Mouse (Mus musculus) gastrocnemius, postnatal 10 days (tissue): ENCODE results near the gene Alppl2. TPM values are rescaled to one million over a fixed set of nuclear protein-coding genes. Genes with fewer than 3 reads are reported as not detected.

Experiments
- DNase-seq: peaks from one replicate; pipeline ENCODE4 v3.0.0; 2021; ENCODE audit warnings: mixed read lengths
- long read RNA-seq, 2 experiments: library from polyadenylated mRNA; stranded (forward); transcript quantifications; one replicate each; pipeline ENCODE4 v2.0.0; 2021
- total RNA-seq, 2 experiments: library from RNA; stranded (reverse); gene quantifications; 2 replicates each; pipeline ENCODE4 v1.2.3; 2021

The Alppl2 gene
- not detected for total RNA-seq
- long read RNA-seq, experiment 1, result 0 reads
- long read RNA-seq, experiment 2, result 0 reads

DNA sequence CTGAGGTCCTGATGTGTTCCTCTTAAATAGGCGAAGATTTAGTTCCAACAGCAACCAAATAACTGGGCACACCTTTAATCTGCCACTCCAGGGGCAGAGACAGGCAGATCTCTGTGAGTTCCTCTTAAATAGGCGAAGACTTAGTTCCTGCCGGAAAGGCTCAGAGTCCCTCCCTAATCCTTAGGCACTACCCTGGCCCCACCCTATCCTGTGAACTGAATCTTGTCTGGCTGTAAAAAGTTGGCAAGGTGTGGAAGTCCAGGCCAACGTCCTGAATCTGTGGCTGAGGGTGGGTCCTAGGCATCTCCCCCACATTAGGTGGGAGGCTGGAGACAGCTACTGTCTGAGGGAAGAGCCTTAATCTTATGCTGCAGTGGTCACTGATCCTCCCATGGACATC lies at the start of gene Alppl2:
Alppl2 (minus strand) TSS at position 101 of the 400 bp plus-strand sequence.
- DNase-seq, result no peak

DNA sequence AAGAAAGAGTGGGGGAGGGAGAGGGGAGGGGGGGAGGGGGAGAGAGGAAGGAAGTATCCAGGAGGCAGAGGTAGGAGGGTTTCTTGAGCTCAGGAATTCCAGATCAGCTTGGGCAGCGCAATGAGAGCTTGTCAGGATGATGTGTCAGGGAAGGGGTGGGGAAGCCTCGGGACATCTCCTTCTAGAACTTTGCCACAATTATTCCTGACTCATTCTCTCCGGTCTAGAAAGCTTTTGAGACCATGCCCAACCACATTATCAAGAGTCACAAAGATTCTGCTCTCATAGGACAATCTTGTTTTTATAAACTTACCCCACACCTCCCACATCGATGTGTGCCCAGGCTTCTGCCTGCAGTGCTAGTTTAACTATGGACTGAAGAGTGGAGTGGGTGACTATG lies 42.1 kb upstream of the Alppl2 start:
- DNase-seq, result no peak

DNA sequence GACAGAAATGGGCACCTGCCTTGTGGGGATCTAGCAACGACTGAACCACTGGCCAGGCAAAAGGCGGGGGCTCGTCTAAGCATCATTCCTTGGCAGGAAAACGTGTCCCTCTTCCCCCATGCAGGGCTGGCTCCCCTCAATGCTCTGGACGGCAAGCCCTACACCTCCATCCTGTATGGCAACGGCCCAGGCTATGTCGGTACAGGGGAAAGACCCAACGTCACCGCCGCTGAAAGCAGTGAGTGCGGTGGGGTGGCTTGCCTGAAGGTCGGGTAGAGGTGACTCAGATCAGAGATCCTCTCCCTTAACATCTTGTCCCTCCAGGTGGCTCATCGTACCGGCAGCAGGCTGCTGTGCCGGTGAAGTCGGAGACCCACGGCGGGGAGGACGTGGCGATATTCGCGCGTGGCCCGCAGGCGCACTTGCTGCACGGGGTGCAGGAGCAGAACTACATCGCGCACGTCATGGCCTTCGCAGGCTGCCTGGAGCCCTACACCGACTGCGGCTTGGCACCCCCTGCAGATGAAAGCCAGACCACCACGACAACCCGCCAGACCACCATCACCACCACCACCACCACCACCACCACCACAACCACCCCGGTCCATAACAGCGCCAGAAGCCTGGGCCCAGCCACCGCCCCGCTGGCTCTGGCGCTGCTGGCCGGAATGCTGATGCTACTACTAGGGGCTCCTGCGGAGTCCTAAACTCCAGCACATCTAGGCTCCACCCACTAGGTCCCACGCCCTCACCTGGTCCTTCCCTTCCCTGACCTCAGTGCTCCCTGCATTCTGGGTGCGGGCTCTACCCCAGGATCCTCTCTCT lies 37.7 kb upstream of the Alppl2 start:
- DNase-seq, result no peak

DNA sequence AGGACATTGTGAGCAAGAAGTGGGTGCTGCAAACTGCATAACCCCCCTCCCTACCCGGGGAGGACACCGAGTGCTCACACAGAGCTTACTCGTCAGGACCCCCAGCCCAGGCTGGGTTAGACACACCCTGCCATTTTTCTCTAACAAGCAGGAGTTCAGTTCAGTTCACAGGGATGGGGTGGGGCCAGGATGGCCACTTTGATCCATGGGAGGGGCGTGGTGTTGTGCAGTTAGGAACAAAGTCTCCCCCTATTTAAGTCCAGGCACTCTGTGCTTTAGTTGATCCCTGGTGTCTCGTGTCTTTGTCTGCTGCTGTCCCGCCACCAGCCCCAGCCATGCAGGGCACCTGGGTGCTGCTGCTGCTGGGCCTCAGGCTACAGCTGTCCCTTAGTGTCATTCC lies 34.9 kb upstream of the Alppl2 start, which contains the start of gene Akp3:
Akp3 (plus strand) TSS at position 301 of the 400 bp plus-strand sequence.
- no peak for DNase-seq

DNA sequence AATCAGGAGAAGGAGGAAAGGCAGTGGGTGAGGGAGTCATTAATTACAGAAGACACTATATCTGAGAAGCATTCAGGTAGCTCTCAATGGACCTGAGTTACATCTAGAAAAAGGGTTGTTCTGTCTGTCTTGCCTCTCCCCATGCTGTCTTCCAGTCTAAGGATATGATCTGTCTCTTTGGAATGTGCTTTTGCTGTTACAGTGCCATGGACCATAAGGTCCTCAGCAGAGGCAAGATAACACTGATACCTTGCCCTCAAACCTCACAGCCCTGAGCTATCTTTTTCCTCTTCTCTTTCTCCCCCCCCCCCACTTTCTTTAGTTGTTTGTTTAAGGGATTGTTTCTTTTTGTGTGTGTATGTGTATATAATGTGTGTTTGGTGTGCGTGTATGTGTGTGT lies 25.1 kb upstream of the Alppl2 start:
- no peak for DNase-seq

DNA sequence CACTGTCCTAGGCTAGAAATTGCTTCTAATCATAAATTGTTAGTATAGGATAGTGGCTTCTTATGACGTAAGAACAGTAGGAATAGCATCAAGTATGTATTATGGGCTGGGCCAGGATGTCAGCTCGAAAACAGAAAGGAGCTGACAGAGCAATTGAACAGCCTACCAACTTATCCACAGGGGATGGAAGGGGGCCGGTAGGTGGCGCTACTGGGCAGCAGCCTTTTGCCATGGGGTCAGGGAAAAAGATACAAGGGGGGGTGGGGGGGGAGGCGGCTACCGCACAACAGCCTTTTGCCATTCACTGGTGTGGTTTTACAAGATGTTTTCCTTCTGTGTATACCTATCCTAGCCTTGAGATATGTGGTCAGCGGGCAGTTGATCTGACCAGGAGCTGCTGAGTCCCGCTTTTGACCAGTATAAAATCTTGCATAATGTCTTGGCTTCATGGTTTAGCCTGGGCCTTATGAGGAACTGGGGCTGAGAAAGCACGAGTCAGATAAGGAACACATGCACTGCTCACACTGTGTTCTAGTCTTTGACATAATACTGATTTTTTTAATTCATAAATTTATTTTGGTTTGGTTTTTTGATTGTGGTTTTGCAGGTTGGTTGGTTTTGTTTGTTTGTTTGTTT lies 22.1 kb upstream of the Alppl2 start:
- peak; percentile 64 for DNase-seq

DNA sequence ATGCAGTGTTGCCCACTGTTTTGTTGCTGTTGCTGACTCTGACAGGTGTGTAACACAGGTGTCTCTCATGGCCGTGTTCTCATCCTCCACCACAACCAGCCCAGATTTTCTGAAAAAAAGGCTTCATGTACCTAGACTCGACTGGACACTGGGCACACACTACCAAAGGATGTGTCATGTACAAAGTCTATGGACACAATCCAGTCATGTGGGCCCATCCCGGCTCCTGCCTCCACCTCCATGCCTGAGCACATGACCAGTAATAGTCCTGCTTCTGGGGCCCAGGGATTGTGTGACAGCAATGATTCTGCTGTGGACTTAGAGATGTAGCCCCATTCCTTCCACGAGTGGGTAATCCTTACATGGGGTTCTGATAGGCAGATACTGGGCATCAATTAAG lies 18.8 kb upstream of the Alppl2 start:
- DNase-seq, result no peak

DNA sequence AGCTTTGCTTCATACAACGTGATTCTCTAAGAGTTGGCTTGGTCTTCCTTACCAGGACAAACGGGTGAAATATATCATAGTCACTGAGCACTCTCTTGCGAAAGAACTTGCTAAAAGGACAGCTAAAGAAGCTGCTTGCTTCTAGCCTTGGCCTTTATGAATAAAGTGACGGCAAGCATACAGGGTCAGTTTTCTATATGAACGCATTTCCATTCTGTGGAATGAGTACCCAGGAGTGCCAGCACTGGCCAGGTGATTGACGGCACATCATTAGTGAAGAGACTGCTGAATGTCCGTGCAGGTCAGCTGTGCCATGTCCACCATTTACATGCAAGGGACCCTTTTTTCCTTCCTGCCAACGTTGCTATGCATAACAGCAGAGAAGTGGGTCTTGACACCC lies 16.8 kb upstream of the Alppl2 start:
- DNase-seq, result no peak

DNA sequence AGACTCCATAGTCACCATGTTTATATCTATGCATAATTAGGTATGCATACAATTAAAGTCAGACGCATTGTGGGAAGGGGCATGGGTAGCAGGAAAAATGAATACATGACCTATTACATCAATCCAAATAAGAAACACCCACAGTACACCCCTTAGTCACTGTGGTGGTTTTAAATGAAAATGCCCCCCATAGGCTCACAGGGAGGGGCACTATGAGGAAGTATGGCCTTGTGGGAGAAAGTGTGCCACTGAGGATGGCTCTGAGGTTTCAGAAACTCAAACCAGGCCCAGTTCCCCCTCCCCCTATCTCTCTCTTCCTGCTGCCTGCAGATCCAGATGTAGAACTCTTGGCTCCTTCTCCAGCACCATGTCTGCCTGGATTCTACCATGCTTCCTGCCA lies 14.2 kb upstream of the Alppl2 start:
- DNase-seq, result no peak

DNA sequence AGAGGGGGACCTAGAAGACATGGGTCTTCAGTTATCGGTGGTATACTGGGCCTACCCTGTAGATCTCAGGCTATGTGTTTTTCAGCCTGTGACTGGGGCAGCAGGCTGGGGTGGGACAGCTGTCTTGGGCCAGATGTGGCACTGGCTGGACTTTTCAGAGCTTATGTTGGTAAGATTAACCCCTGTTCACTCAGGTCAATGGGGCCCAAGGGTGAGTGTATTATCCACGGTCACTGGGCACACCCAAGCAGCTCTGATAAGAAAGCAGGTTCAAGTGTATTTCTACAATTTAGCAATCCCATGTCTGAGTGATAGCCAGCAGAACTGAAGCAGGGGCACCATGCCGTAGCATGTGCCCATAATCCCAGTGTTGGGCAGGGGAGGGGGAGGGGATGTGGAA lies 12.4 kb upstream of the Alppl2 start:
- DNase-seq, result no peak

DNA sequence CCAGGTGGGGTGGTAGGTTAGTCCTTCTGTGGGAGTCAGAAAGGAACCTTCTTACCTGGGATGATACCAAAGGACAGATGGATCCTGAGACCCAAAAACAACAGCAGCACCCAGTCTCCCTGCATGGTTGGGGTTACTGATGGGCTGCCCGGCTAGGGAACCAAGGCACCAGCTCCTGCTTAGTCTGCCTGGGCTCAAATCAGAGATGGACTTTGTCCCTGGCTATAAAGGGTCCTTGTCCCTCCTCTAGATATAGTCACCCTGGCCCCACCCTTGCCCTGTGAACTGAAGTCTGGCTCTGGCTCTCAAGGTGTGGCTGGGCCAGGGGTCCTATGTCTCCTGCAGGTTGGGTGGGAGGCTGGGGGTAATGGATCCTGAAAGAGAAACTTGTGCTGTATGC lies 11.7 kb upstream of the Alppl2 start, which contains the start of gene Alpi:
Alpi (minus strand) TSS at position 196 of the 400 bp plus-strand sequence.
- DNase-seq, result no peak

DNA sequence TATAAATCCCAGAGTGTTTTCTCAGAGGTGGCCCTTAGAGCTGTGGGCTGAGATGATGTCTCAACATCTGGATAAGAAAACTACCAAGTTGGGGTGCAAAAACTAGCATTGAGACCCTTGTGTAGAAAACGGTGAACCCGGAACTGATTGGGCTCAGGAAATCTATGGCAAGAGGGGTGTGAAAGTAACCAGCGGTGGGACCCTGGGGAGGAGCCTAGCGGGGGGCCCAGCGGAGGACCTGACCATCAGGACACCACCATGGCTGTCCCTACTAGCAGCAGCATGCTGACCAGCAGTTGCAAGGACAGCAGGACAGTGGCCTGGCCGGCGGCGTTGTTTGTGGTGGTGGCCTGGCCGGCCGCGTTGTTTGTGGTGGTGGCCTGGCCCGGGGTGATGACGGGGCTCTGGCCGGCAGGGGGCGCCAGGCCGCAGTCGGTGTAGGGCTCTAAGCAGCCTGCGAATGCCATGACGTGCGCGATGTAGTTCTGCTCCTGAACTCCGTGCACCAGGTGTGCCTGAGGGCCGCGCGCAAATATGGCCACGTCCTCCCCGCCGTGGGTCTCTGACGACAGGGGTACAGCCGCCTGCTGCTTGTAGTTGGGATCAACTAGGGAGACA lies 8.7 kb upstream of the Alppl2 start:
- peak; percentile 82 for DNase-seq

DNA sequence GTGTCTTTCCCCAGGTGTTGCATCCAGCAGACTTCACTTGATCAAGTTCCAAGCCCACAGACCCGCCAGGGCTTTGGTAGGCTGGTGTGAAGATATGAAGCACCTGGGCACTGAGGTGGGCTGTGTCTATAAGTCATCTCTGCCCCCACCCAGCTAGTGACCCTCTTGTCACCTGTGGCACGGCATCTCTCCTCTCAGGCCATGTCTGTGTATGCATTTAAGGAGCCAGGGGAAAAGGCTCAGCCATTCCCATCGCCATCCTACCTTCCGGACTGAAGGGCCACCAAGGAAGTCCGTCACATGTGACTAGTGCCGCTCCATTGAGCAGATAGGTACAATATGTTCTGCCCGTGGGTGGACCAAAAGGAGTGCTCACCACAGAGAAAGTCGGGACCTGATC lies 5.9 kb upstream of the Alppl2 start:
- no peak for DNase-seq

DNA sequence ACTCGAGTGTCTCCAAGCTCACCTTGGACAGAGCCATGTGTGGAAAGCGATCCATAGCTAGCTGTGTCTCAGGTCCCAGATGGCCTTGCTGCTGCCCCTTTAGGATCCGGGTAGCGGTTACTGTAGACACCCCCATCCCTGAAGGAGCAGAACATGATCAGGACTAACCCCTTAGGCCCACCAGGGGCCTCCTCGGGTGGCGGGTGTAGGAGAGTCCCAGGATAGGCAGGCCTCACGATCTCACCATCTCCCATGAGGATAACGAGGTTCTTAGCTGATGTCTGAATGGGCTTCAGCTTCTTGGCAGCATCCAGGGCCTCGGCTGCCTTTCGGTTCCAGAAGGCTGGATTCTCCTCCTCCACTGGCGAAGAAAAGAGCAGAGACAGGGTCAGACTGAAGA lies 477 bp downstream of the Alppl2 start:
- no peak for DNase-seq

DNA sequence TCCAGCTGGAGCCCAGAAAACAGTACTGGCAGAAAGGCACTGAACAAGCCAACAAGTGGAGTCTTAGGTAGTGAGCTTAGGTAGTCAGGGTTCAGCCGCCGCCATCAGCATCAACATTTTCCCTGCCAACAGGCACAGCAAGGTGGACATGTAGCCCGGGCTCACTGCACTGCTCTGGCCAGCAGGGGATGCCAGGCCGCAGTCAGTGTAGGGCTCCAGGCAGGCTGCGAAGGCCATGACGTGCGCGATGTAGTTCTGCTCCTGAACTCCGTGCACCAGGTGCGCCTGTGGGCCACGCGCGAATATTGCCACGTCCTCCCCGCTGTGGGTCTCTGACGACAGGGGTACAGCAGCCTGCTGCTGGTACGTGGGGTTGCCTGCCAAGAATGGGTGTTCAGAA lies 2.8 kb downstream of the Alppl2 start:
- no peak for DNase-seq

DNA sequence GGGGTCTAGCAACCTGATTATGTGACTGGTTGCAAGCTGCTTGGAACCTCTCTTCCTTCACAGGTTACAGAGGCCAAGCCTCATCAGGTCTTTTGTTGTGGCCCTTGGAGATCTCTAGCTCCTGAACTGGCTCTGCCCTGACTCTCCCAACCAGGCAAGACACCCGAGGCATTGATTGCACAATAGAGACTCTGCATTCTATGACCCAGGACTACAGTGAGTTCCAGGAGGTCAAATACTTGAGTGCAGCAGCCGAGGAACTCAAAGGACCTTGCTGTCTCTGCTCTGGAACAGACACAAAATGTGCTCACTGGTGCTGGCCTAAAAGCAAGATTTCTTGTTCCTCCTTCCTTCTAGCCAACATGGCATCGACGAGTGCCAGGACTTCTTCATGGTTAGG lies 3.5 kb downstream of the Alppl2 start:
- DNase-seq, result no peak

DNA sequence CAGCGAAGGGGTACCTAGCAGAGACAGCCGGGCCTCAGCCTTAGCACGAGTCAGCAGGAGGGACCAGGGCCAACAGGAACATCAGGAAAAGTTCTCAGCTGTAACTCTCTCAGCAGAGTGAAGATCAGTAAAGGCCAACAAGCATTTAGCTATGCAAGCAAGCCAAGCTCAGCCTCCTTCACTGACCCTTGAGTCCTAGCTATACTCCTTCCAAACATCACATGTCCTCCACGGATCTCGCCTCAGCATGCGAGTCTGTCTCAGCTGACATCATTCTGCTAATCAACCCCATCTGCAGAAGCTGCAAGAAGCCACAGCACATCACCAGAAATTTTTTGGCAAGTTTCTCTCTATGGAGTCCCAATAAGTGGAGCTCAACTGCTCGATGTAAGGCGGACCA lies 16.0 kb downstream of the Alppl2 start:
- DNase-seq, result no peak

DNA sequence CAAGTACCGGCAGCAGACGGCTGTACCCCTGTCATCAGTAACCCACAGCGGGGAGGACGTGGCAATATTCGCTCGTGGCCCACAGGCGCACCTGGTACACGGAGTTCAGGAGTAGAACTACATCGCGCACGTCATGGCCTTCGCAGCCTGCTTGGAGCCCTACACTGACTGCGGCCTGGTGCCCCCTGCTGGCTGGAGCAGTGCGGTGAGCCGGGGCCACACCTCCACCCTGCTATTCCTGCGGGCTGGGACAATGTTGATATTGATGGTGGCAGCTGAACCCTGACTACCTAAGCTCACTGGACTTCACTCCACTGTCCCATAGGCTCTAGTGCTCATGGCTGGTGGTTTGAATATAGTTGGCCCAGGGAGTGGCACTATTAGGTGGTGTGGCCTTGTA lies 19.0 kb downstream of the Alppl2 start:
- DNase-seq, result peak; percentile 35

DNA sequence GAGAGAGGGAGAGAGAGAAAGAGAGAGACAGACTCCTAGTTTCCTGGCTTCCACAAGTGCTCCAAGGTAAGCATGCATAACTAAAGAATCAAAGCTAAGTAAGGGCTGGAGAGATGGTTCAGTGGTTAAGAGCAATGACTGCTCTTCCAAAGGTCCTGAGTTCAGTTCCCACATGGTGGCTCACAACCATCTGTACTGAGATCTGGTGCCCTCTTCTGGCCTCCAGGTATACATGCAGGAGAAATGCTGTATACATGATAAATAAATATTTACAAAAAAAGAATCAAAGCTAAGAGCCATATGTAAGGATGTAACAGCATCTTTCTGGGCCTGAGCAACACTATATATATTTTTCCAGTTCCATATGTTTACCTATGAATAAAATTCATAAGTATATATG lies 28.8 kb downstream of the Alppl2 start:
- no peak for DNase-seq

DNA sequence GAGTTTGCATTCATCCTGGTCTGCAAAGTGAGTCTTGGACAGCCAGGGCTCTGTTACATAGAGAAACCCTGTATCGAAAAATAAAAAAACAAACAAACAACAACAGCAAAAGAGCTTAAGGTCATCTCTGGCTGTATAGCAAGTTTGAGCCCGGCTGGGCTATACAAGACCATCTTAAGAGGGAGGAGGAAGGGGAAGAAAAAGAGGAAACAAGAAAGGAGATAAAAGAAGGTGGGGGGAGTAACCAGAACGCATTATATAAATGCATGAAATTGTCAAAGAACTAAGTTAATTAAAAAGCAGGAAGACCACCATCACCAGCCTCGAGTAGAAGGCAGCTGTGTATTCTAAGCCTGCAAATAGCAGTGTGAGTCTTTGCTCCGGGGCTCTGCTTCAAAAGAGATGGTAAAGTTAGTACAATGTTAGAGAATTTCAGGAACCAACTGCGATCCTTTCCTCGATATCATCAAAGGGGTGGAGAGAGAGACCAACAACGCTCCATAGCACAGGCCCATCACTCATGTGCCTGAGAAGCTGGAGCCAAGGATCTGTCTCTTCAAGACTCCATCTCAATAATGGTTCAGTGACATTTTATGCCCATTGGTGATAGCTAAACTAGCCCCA lies 30.6 kb downstream of the Alppl2 start:
- no peak for DNase-seq

DNA sequence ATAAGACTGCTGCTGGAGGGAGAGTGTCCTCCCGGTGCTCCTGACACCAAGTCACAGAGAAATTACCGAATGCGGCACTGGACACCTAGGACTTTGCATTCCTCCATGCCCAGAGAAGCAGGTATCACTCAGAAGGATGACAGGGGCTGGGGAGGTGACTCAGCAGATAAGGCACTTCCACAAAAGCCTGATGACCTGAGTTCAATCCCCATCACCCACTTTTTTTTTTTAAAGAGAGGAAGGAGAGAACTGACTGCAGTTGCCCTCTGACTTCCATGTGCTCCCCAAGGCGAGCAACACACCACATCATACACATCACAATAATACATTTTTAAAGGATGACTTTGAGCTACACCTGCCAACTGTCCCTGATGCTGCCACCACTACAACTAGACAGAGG lies 32.7 kb downstream of the Alppl2 start:
- no peak for DNase-seq

DNA sequence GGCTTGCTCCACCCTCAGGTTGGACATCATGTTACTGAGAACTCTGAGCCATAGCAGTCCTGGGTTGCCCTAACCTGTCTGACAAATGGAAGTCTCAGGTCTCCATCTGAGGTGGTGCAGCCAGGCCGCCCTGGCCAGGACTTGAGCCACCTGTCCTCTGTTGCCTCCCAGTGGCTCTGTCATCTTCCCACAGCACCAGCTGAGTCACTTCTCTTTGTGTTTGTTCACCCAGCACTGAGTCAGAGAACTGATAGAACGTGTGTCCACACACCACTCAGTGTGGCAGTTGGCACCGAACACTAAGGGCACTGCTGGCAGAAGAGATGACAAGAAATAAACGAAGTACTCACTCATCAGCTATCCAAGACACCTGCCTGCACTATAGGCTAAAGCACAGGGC lies 38.4 kb downstream of the Alppl2 start:
- DNase-seq, result no peak

DNA sequence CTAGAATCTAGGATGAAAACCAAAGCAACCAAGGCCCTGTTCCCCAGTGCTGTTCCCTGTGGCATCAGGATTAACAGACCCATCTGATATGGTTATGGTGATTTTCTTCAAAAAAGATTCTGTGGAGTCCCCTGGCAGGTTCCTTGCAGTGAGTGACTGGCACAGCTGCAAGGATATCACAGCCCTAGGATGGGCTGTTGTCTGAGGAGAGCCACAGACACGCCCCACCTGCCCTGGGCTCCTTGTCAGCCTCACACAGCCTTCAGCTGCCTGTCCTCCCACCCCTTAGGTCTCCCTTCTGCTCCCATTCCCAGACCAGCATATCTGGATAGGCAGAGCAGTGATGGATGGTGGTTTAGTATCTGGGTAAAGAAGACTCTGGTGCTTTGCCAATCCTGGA lies 39.0 kb downstream of the Alppl2 start:
- no peak for DNase-seq
